Mouse (Mus musculus): ENCODE results near the gene Gm10220. TPM values are rescaled to one million over a fixed set of nuclear protein-coding genes. Genes with fewer than 3 reads are reported as not detected.
A peak's percentile ranks its signal among the peaks of the same experiment; 100 is the strongest.
"Not testable (repeated sequence)": the region's sequence is repeated elsewhere in the genome, so short reads cannot be mapped to it uniquely, and the experiment has no call there.

Gene Gm10220
- total RNA-seq (2021), result not detected
- polyA plus RNA-seq (2012; rRNA removed), result not detected in 2 replicates
- long read RNA-seq, result 0 reads

- H3K79me2 ChIP-seq (replicated peaks; ENCODE audit: control insufficient read depth, insufficient read depth, low read length); H3K36me3 ChIP-seq (ENCODE audit: control insufficient read depth, insufficient read depth, low read length); H3K27me3 ChIP-seq (ENCODE audit: control insufficient read depth, insufficient read depth, low read length); H3K9ac ChIP-seq (ENCODE audit: low read depth, low read length); DNase-seq; H3K27ac ChIP-seq; H3K4me1 ChIP-seq (ENCODE audit: control insufficient read depth, insufficient read depth, low read length); intact Hi-C loops (cut with DNase I); H3K4me3 ChIP-seq: not testable (repeated sequence)
- no CpG with 5 or more reads among the region's 3 CpGs for WGBS
Measured at GRCm38 (mm10) chr5:26121321-26121720, at the start of gene Gm10220. Gene Gm10220, minus strand, starts transcription at chr5:26121421.

- TF ChIP-seq CTCF (IDR thresholded peaks at IDR 0.05), result no peak
- intact Hi-C loops (cut with DNase I), result no loop called here
- Histone ChIP-seq H3K36me3 (ENCODE audit: control insufficient read depth, insufficient read depth, low read length) (no peaks in the 10 kb centered on the region), H3K27ac (no peak overlapping the region), H3K27me3 (ENCODE audit: control insufficient read depth, insufficient read depth, low read length) (no peaks in the 10 kb centered on the region), H3K4me3 (no peak overlapping the region), H3K9ac (ENCODE audit: low read depth, low read length) (no peak overlapping the region), H3K79me2 (replicated peaks; ENCODE audit: control insufficient read depth, insufficient read depth, low read length) (no peaks in the 10 kb centered on the region), H3K4me1 (ENCODE audit: control insufficient read depth, insufficient read depth, low read length) (no peaks in the 10 kb centered on the region)
- no peak for DNase-seq
- WGBS, result 51% methylated on average over 1 of the region's 1 CpGs
Measured at GRCm38 (mm10) chr5:26169855-26170254, 48.6 kb upstream of the Gm10220 start.

- no peaks in the 10 kb centered on the region for H3K36me3 ChIP-seq (ENCODE audit: control insufficient read depth, insufficient read depth, low read length)
- no peak overlapping the region for H3K9ac ChIP-seq (ENCODE audit: low read depth, low read length)
- no peaks in the 10 kb centered on the region for H3K79me2 ChIP-seq (replicated peaks; ENCODE audit: control insufficient read depth, insufficient read depth, low read length)
- no peak overlapping the region for H3K4me3 ChIP-seq
- TF ChIP-seq CTCF (IDR thresholded peaks at IDR 0.05), result no peak
- TF ChIP-seq POLR2A (IDR thresholded peaks at IDR 0.05; ENCODE audit: insufficient read depth, low read depth, low read length), result no peak
- TF ChIP-seq EP300 (IDR thresholded peaks at IDR 0.05; ENCODE audit: insufficient read depth, low read depth, low read length), result no peak
- H3K27ac ChIP-seq, result no peak overlapping the region
- 75% methylated on average over 5 of the region's 5 CpGs for WGBS
- intact Hi-C loops (cut with DNase I), result no loop called here
- no peaks in the 10 kb centered on the region for H3K4me1 ChIP-seq (ENCODE audit: control insufficient read depth, insufficient read depth, low read length)
- H3K27me3 ChIP-seq (ENCODE audit: control insufficient read depth, insufficient read depth, low read length), result no peaks in the 10 kb centered on the region
- DNase-seq, result no peak
Measured at GRCm38 (mm10) chr5:26165791-26166165, 44.6 kb upstream of the Gm10220 start.

GRCm38 (mm10) chr5:26165036-26165790 lies 44.0 kb upstream of the Gm10220 start:
- no peaks in the 10 kb centered on the region for H3K4me1 ChIP-seq (ENCODE audit: control insufficient read depth, insufficient read depth, low read length)
- no peak overlapping the region for H3K27ac ChIP-seq
- H3K36me3 ChIP-seq (ENCODE audit: control insufficient read depth, insufficient read depth, low read length), result no peaks in the 10 kb centered on the region
- no peaks in the 10 kb centered on the region for H3K79me2 ChIP-seq (replicated peaks; ENCODE audit: control insufficient read depth, insufficient read depth, low read length)
- no peaks in the 10 kb centered on the region for H3K27me3 ChIP-seq (ENCODE audit: control insufficient read depth, insufficient read depth, low read length)
- WGBS, result 45% methylated on average over 8 of the region's 8 CpGs
- no peak overlapping the region for H3K4me3 ChIP-seq
- intact Hi-C loops (cut with DNase I), result no loop called here
- no peak for TF ChIP-seq POLR2A (IDR thresholded peaks at IDR 0.05; ENCODE audit: insufficient read depth, low read depth, low read length)
- TF ChIP-seq CTCF (IDR thresholded peaks at IDR 0.05), result no peak
- TF ChIP-seq EP300 (IDR thresholded peaks at IDR 0.05; ENCODE audit: insufficient read depth, low read depth, low read length), result no peak
- H3K9ac ChIP-seq (ENCODE audit: low read depth, low read length), result no peak overlapping the region
- peak; percentile 34 to 61 for DNase-seq

GRCm38 (mm10) chr5:26157396-26158170 lies 36.4 kb upstream of the Gm10220 start:
- DNase-seq, result no peak
- Histone ChIP-seq H3K36me3 (ENCODE audit: control insufficient read depth, insufficient read depth, low read length) (no peaks in the 10 kb centered on the region), H3K4me3 (no peak overlapping the region), H3K27me3 (ENCODE audit: control insufficient read depth, insufficient read depth, low read length) (no peaks in the 10 kb centered on the region), H3K79me2 (replicated peaks; ENCODE audit: control insufficient read depth, insufficient read depth, low read length) (no peaks in the 10 kb centered on the region), H3K27ac (no peak overlapping the region), H3K4me1 (ENCODE audit: control insufficient read depth, insufficient read depth, low read length) (no peaks in the 10 kb centered on the region), H3K9ac (ENCODE audit: low read depth, low read length) (no peak overlapping the region)
- WGBS, result 53% methylated on average over 10 of the region's 10 CpGs
- no peak for TF ChIP-seq POLR2A (IDR thresholded peaks at IDR 0.05; ENCODE audit: insufficient read depth, low read depth, low read length)
- no peak for TF ChIP-seq CTCF (IDR thresholded peaks at IDR 0.05)
- no peak for TF ChIP-seq EP300 (IDR thresholded peaks at IDR 0.05; ENCODE audit: insufficient read depth, low read depth, low read length)
- intact Hi-C loops (cut with DNase I), result no loop called here

GRCm38 (mm10) chr5:26142891-26143290 lies 21.7 kb upstream of the Gm10220 start:
- H3K27me3 ChIP-seq (ENCODE audit: control insufficient read depth, insufficient read depth, low read length), result no peaks in the 10 kb centered on the region
- TF ChIP-seq EP300 (IDR thresholded peaks at IDR 0.05; ENCODE audit: insufficient read depth, low read depth, low read length) (no peak), CTCF (IDR thresholded peaks at IDR 0.05) (no peak), POLR2A (IDR thresholded peaks at IDR 0.05; ENCODE audit: insufficient read depth, low read depth, low read length) (no peak)
- no peak overlapping the region for H3K27ac ChIP-seq
- WGBS, result 83% methylated on average over 6 of the region's 6 CpGs
- H3K79me2 ChIP-seq (replicated peaks; ENCODE audit: control insufficient read depth, insufficient read depth, low read length), result no peaks in the 10 kb centered on the region
- intact Hi-C loops (cut with DNase I), result no loop called here
- no peak for DNase-seq
- no peaks in the 10 kb centered on the region for H3K36me3 ChIP-seq (ENCODE audit: control insufficient read depth, insufficient read depth, low read length)
- no peaks in the 10 kb centered on the region for H3K4me1 ChIP-seq (ENCODE audit: control insufficient read depth, insufficient read depth, low read length)
- no peak overlapping the region for H3K4me3 ChIP-seq
- H3K9ac ChIP-seq (ENCODE audit: low read depth, low read length), result no peak overlapping the region

GRCm38 (mm10) chr5:26105262-26105661 lies 16.0 kb downstream of the Gm10220 start, which contains the start of gene 5031410I06Rik:
Gene 5031410I06Rik, minus strand, starts transcription at chr5:26105362.
- WGBS, result no CpG with 5 or more reads among the region's 3 CpGs
- H3K9ac ChIP-seq (ENCODE audit: low read depth, low read length); intact Hi-C loops (cut with DNase I); H3K36me3 ChIP-seq (ENCODE audit: control insufficient read depth, insufficient read depth, low read length); DNase-seq; H3K27ac ChIP-seq; H3K4me3 ChIP-seq; H3K79me2 ChIP-seq (replicated peaks; ENCODE audit: control insufficient read depth, insufficient read depth, low read length); H3K27me3 ChIP-seq (ENCODE audit: control insufficient read depth, insufficient read depth, low read length); H3K4me1 ChIP-seq (ENCODE audit: control insufficient read depth, insufficient read depth, low read length): not testable (repeated sequence)

GRCm38 (mm10) chr5:26089191-26089590 lies 32.0 kb downstream of the Gm10220 start, which contains the start of gene Gm10471:
Gene Gm10471, minus strand, starts transcription at chr5:26089291.
- H3K27ac ChIP-seq; intact Hi-C loops (cut with DNase I); H3K79me2 ChIP-seq (replicated peaks; ENCODE audit: control insufficient read depth, insufficient read depth, low read length); H3K4me3 ChIP-seq; H3K9ac ChIP-seq (ENCODE audit: low read depth, low read length); H3K4me1 ChIP-seq (ENCODE audit: control insufficient read depth, insufficient read depth, low read length); H3K36me3 ChIP-seq (ENCODE audit: control insufficient read depth, insufficient read depth, low read length); H3K27me3 ChIP-seq (ENCODE audit: control insufficient read depth, insufficient read depth, low read length); DNase-seq: not testable (repeated sequence)
- 58% methylated on average over 1 of the region's 1 CpGs for WGBS

All from heart, adult 2 months (tissue).